ENCODE assay signal across 29 mouse cellular contexts in the genomic region with DNA sequence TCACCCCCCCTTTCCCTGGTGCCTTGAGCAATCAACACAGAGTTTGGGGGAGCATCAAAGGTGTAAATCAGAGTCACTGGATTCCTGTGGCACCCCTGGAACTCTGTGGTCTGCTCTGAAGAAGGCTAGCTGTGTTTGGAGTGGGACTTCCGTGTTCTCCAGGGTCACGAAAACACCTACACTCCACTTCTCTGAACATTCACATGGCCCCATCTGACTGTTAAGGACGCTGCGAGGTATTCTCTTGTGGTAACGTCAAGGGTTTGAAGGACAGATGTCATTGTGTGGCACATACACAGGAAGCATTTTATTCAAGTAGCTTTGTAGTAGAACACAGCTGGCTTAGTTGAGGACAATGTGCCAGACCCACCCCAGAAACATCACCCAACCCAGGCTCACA.
"Had no signal": no experiment of that assay in that cellular context is flagged by ENCODE, and none has a peak within 500 bp of the region (broad histone marks: within the 10 kb centered on the region; RNA-seq: fewer than 3 reads in every experiment).

No protein-coding gene starts in this region.

- H3K27ac ChIP-seq: left cerebral cortex, adult 2 months; limb, embryonic 10.5 days; limb, embryonic 12.5 days; limb, embryonic 13.5 days; limb, embryonic 15.5 days; liver, embryonic 12.5 days; liver, embryonic 13.5 days; liver, embryonic 14.5 days; liver, embryonic 15.5 days; lung, embryonic 15.5 days; macrophage; midbrain, embryonic 10.5 days; midbrain, embryonic 12.5 days; midbrain, embryonic 15.5 days had no signal

- H3K36me3 ChIP-seq: limb, embryonic 10.5 days; limb, embryonic 12.5 days; limb, embryonic 13.5 days; limb, embryonic 15.5 days; liver, embryonic 12.5 days; liver, embryonic 13.5 days; liver, embryonic 15.5 days; lung, embryonic 15.5 days; midbrain, embryonic 10.5 days; midbrain, embryonic 12.5 days; midbrain, embryonic 15.5 days had no signal

- DNase-seq: layer of hippocampus, postnatal 36 days; left cerebral cortex, postnatal 4 days; liver; liver, embryonic 13.5 days; liver, postnatal 0 days; lung, adult 2 months; lung, embryonic 14.5 days; lung, postnatal 10 days; lung, postnatal 14 days; lung, postnatal 36 days; lung, postnatal 4 days; midbrain, embryonic 14.5 days had no signal

- ATAC-seq: liver, embryonic 12.5 days; liver, postnatal 0 days; midbrain, embryonic 15.5 days; midbrain, embryonic 16.5 days had no signal

- H3K9me3 ChIP-seq: limb, embryonic 10.5 days; limb, embryonic 12.5 days; limb, embryonic 15.5 days; liver, embryonic 12.5 days; liver, embryonic 13.5 days; liver, embryonic 15.5 days; lung, embryonic 15.5 days; midbrain, embryonic 12.5 days; midbrain, embryonic 15.5 days had no signal

- H3K4me2 ChIP-seq: limb, embryonic 12.5 days; limb, embryonic 13.5 days; limb, embryonic 15.5 days; liver, embryonic 11.5 days; liver, embryonic 12.5 days; liver, embryonic 13.5 days; liver, embryonic 15.5 days; lung, embryonic 14.5 days; lung, embryonic 15.5 days; midbrain, embryonic 12.5 days; midbrain, embryonic 15.5 days had no signal

- H3K4me3 ChIP-seq: left cerebral cortex, adult 2 months; limb, embryonic 10.5 days; limb, embryonic 12.5 days; limb, embryonic 13.5 days; limb, embryonic 15.5 days; liver, embryonic 12.5 days; liver, embryonic 13.5 days; liver, embryonic 15.5 days; lung, embryonic 15.5 days; megakaryocyte, embryonic 14.5 days; midbrain, embryonic 10.5 days; midbrain, embryonic 12.5 days; midbrain, embryonic 15.5 days; myocyte had no signal

- H3K4me1 ChIP-seq: lung, embryonic 15.5 days; midbrain, embryonic 12.5 days; midbrain, embryonic 15.5 days had no signal

- H3K9ac ChIP-seq: limb, embryonic 12.5 days; limb, embryonic 13.5 days; limb, embryonic 15.5 days; liver, embryonic 12.5 days; liver, embryonic 13.5 days; liver, embryonic 14.5 days; liver, embryonic 15.5 days; liver, postnatal 0 days; lung, embryonic 14.5 days; lung, embryonic 15.5 days; midbrain, embryonic 12.5 days; midbrain, embryonic 15.5 days had no signal

- H3K27me3 ChIP-seq: limb, embryonic 12.5 days; limb, embryonic 13.5 days; limb, embryonic 15.5 days; liver, embryonic 12.5 days; liver, embryonic 13.5 days; liver, embryonic 15.5 days; lung, embryonic 15.5 days; midbrain, embryonic 12.5 days; midbrain, embryonic 15.5 days had no signal
